Mouse (Mus musculus) left cerebral cortex, postnatal 25 days (tissue): ENCODE measurements around the gene AW822073. TPM values are rescaled to one million over a fixed set of nuclear protein-coding genes. Genes with fewer than 3 reads are reported as not detected.
"Not testable (repeated sequence)": the region's sequence is repeated elsewhere in the genome, so short reads cannot be mapped to it uniquely, and the experiment has no call there.

ENCODE experiments used
- DNase-seq, 2 experiments: peaks; one replicate each; pipeline ENCODE4 v3.0.0; 2022; ENCODE audit warnings: low spot score in 2 of 2, mixed read lengths in 1 of 2
- intact Hi-C: fragments of 180-260 bp; cut with DNase I; formaldehyde crosslinking; loops from one replicate; pipeline ENCODE4 v1.15.1; 2025
- total RNA-seq, 2 experiments: library from RNA; stranded (reverse); gene quantifications; 2 replicates each; pipeline ENCODE4 v1.2.3; 2021

AW822073 gene
- total RNA-seq, 2 experiments from 2014 or later: not detected

DNA sequence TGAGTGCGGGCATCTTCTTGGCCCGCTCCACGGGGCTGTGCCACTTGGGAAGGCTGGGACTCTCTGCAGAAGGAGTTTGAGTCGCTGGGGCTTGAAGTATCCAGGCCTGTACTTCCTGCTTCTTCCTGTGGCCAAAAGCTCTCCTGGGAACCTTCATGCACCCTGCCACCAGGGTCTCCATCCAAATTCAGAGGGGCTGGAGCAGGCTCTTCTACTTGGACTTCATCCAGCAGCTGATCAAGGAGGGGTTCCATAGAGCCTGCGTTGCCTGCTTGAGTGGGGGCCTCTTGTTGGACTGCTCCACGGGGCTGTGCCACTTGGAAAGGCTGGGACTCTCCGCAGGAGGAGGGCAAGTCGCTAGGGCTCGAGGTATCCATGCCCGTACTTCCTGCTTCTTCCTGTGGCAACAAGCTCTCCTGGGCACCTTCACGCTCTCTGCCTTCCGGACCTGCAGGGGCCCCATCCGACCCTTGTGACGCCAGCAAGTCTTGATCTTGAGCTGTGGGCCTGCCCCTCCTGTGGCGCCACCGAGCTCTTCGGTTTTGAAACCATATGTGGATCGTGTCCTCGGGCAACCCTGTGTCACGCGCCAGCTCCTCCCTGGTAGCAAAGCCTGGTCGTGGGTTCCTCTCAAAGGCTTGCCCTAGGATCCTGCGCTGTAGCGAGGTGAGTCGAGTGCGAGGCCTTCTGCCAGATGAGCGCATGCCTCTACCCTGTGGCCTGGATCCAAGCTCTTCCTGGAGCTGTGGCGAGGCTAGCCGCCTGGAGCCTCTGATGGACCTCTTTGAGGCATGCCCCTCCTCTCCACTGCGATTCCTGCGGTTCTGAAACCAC lies 541 bp downstream of the AW822073 start:
- peak; percentile 58 to 65 for DNase-seq
- intact Hi-C loops: not testable (repeated sequence)

DNA sequence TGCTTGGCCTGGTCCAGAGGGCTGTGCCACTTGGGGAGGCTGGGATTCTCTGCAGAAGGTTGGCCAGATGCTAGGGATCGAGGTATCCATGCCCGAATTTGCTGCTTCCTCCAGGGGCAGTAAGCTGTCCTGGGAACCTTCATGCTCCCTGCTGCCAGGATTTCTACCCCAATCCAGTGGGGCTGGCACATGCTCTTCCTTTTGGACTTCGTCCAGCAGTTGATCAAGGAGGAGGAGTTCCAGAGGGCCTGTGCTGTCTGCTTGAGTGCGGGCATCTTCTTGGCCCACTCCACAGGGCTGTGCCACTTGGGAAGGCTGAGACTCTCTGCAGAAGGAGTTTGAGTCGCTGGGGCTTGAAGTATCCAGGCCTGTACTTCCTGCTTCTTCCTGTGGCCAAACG lies 1.6 kb downstream of the AW822073 start:
- intact Hi-C loops, DNase-seq: not testable (repeated sequence)

DNA sequence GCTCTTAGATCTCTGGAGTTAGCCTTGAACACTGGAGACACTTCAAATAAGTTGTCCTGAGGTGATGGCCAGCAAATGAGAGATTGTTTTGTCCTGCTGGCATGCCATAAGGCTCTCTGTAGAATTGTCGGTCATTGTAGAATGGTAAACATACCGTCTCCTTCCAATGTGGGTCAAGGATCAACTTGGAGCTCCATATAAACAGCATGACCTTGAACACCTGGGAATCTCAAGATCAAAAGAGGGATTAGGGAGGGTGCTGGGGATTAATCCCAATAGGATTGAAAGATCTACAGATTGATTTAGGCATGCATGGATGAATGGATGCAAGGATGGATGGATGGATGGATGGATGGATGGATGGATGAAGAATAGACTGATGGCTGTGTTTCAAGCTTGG lies 3.2 kb downstream of the AW822073 start:
- peak in 1 of 2 experiments; percentile 47 for DNase-seq

DNA sequence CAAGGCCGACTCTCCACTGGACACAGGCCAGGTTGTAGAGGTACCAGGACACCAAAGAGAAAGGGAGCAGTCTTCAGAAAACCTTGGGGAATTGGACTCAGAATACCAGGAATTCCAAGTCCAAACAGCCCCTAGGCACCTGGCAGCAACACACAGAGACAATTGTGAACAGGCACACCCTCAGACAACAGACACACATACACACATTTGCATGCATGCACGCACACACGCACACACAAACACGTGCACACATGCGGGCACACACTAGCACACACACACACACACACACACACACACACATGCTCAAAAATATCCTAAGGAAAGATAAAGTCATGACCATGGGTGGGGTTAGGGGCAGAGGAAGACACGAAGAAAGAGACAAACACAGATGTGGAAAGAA lies 4.0 kb downstream of the AW822073 start:
- intact Hi-C loops: no loop called here
- no peak for DNase-seq

More for the DNA sequence above, 3.2 kb downstream of the AW822073 start:
- intact Hi-C loops: not testable (repeated sequence)

DNA sequence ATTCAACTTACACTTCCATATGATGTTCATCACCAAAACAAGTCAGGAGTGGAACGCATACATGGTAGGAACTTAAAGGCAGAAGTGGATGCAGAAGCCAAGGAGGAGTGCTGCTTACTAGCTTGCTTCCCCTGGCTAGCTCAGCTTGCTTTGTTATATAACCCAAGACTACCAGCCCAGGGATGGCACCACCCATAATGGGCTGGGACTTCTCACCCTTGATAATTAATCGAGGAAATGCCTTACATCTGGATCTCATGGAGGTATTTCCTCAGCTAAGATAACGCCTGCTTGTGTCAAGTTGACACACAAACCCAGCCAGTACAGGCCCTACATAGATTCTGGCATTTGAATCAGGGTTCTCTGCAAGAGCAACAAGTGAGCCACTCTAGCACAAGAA lies 7.4 kb downstream of the AW822073 start:
- DNase-seq: no peak
- intact Hi-C loops: no loop called here

DNA sequence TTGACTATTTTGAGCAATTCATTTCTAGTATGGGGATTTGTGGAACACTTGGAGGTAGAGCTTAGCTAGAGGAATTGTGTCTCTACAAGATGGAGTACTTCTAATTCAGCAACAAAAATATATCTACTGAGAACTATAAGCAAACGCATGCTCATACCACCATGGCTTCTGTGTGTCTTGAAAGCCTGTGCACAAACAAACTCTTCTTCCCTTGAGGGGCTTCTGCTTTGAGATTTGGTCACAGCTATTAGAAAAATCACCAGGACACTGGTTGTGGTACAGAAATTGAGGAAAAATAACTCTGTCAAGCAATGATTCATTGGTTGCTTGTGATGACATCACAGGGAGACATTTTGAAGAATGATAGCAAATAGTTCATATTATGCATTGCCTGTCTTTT lies 9.4 kb downstream of the AW822073 start:
- intact Hi-C loops: no loop called here
- DNase-seq: no peak

DNA sequence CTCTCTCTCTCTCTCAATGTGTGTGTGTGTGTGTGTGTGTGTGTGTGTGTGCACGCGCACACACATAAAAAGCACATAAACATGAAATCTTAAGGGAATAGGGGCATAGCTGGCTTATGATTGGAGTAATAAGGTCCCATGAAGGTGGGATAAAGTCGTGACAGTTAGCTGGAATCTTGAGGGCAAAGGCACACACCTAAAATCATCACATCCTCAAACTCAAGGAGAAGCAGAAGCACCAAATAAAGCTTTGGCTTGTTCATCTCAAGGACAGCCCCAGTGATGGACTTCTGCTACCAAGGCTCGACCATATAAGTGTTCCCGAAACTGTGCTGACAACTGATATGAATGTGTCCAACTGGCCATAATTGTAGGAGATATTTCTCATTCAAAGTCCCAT lies 9.8 kb downstream of the AW822073 start:
- intact Hi-C loops: no loop called here
- no peak for DNase-seq

DNA sequence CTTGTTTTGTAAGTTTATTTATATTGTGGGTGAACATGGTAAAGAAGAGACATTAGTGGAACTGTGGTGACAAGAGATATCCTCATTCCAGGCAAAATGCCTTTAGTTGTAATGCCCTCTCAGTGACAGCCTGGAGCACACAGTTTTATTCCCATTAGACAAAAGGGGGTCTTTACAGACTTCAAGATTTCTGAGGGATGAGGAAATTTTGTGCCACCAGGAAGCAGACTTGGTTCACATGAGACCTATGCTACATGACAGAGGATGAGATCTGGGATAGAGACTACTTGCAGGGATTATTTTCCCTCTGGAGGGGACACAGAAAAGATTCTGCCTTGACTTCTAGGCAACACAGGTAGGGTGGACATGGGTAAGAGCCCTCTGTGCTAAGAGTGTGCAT lies 10.2 kb downstream of the AW822073 start:
- DNase-seq: no peak
- intact Hi-C loops: no loop called here

DNA sequence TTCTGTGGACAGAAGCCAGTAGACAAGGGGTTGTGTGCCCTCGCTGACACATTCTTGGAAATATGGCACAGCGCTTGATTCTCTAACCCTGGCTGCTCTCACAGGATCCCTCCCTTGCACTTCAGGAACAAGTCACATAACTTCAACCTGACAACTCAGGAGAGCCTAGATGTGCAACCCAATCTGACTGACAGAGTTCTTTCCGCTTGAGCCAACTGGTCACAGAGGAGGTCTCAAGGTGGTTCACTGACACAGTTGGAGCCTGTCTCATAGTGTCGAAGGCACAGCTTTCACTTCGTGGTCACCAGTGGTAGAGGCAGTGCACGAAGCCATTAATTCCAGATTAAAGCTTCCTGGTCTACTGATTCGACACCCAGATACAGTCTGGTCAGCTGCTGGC lies 12.5 kb downstream of the AW822073 start:
- DNase-seq: no peak
- intact Hi-C loops: no loop called here

DNA sequence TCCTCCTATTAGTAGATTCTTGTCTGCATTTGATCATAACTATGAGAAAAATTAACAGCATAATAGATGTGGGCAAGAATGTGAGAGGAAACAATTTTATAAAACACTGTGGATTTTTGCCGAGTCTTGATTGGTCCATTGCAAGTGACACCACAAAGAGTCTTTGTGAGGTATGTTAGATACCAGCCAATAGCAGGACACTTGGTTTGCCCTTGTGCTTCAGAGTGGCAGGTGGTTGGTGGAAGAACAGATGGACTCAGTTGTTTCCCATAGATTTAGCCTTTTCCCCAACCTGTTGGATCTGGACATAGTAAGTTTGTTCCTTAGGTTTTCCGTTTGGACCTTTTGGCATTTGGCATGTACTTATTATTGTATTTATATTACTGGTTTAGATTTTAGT lies 13.5 kb downstream of the AW822073 start:
- intact Hi-C loops: no loop called here
- no peak for DNase-seq

DNA sequence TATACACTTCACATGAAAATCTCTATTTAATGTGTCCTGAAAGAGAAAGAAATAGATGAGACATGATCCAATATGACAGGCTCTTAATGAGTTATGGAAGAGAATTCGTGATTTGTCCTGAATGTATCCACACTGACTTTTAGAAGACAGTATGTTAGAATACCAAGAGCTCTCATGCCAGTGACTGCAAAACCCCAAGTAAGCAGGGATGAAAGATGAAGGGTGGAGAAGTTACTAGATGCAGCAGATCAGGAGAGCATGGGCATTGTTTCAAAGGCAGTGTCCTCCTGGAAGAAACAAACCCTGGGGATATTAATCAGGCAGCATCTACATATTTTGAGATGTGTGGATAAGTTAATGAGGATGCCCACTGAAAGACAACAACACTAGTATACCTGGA lies 14.2 kb downstream of the AW822073 start:
- intact Hi-C loops: no loop called here
- no peak for DNase-seq

DNA sequence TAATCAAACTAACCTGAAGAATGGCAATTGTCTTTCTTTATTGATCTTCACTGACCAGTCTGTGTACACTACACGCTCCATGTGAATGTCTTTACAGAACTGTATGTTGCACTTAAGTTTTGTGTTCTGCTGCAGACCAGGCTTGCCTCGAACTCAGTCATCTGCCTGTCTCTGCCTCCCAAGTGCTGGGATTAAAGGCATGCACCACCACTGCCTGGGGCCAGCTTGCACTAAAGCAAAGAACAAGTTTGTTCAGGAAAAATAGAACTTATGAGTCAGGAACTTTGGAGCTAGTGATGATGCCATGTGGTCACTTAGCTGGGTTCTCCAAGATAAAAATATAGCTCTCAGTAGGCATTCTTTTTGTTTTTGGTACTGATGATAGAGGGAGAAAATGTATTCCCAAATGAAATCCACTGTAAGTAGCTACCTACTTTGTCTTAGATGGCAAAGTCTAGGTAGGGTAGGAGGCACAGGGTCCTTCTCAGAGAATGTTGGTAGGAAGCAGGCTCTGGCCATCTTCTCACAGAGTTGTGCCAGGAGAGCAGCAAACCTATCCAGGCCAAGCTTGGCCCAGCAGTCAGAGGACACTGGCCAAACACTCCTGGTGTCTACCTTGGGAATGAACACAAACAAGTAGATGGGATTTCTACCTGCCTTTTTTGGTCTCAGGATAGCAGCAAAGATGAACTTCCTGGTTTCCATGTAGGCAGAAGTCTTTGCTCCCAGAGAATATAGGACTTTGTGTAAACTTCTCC lies 14.8 kb downstream of the AW822073 start:
- intact Hi-C loops: no loop called here
- no peak for DNase-seq

DNA sequence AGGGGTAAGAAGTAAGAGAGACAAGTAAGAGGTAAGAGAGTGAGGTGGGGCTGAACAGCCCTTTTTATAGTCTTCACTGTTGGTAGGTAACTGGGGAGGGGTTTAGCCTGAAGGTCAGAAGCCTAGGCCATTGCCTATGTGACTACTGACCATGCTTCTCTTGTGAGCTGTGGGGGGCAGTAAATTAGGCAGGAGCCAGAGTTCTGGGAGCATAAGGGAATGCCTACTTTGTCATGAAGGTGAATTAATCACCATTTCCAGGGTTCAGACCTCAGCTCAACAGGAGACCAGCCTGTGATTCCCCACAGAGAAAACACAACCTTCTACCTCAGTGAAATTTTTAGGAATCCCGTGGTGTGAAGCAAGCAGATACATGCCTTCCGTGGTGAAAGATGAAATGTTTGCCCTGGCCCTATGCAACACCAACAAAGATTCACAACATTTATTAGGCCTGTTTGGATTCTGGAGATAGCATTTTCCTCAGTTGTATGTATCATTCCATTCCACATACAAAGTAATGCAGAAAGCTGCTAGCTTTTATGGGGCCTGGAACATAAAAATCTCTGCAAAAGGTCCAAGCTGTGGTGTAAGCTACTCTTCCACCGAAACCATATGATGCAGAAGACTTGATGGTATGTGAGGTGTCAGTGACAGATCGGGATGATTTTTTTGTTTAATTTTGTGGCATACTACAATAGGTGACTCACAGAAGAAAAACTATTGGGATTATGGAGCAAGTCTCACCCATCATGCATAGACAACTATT lies 17.9 kb downstream of the AW822073 start:
- intact Hi-C loops: no loop called here

DNA sequence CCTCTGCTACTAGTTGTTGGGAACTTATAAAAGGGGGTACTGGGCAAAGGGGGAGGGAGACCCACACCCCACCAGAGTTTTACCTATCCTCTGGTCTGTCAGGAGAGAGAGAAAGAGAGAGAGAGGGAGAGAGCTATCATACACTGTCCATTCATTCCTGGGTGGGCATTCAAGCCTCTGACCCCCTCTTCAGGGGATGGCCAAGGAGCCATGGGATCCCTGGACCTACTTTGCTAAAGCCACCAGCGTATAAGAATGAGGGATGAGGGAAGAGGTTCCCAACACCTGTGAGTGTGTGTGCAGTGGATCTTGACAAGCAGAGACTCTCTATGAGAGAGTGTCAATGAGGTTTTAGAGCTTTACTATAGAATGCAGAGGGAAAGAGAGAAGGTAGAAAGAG lies 18.7 kb downstream of the AW822073 start:
- DNase-seq: no peak
- intact Hi-C loops: no loop called here

More for the DNA sequence above, 17.9 kb downstream of the AW822073 start:
- DNase-seq: no peak

Other genes with a start within 250 kb of the AW822073 start
- not detected for gene Duxf3, start 7.7 kb upstream of the AW822073 start, total RNA-seq
- not detected for gene Gm4981, start 11.8 kb upstream of the AW822073 start, total RNA-seq
- 10 to 100 TPM; 84.9 to 98.4 TPM for gene Gcc2, start 30.6 kb upstream of the AW822073 start, total RNA-seq
- 10 to 100 TPM; 23.5 to 26.7 TPM for gene Lims1, start 98.5 kb upstream of the AW822073 start, total RNA-seq
- 10 to 100 TPM; 89.1 to 94.5 TPM for gene Ranbp2, start 222.0 kb upstream of the AW822073 start, total RNA-seq